Mouse (Mus musculus) intestine, postnatal 0 days (tissue): ENCODE results near the gene U90926. TPM values are rescaled to one million over a fixed set of nuclear protein-coding genes. Genes with fewer than 3 reads are reported as not detected.

ENCODE experiments used
- ATAC-seq: fragments of 200-750 bp; cut with Nextera tagmentation; 2 replicates; pipeline ENCODE4 v1.8.0; 2017; ENCODE audit warnings: mild to moderate bottlenecking, moderate TSS enrichment, moderate library complexity
- H3K27ac ChIP-seq: fragments of 300-500 bp; sonication (generic); 2 replicates; pipeline ENCODE4 v1.5.1; 2014; ENCODE audit warnings: mild to moderate bottlenecking, low read depth, low read length, moderate library complexity
- H3K27me3 ChIP-seq: fragments of 300-500 bp; sonication (generic); replicated peaks from 2 replicates; pipeline ENCODE4 v1.6.1; 2014; ENCODE audit warnings: low read length, mixed read lengths; ENCODE audit not compliant: control insufficient read depth, insufficient read depth
- H3K36me3 ChIP-seq: fragments of 300-500 bp; sonication (generic); 2 replicates; pipeline ENCODE4 v1.6.1; 2014; ENCODE audit warnings: mild to moderate bottlenecking, moderate library complexity; ENCODE audit not compliant: control insufficient read depth, insufficient read depth
- H3K4me1 ChIP-seq: fragments of 300-500 bp; sonication (generic); replicated peaks from 2 replicates; pipeline ENCODE4 v1.6.1; 2014; ENCODE audit warnings: antibody characterized with exemption, low read length, mixed read lengths; ENCODE audit not compliant: control insufficient read depth, insufficient read depth
- H3K4me2 ChIP-seq: fragments of 300-500 bp; sonication (generic); replicated peaks from 2 replicates; pipeline ENCODE4 v1.6.1; 2014; ENCODE audit warnings: low read depth, mild to moderate bottlenecking, moderate library complexity
- H3K4me3 ChIP-seq: fragments of 300-500 bp; sonication (generic); 2 replicates; pipeline ENCODE4 v1.5.1; 2014; ENCODE audit warnings: low read depth, low read length
- H3K9ac ChIP-seq: fragments of 300-500 bp; sonication (generic); 2 replicates; pipeline ENCODE4 v1.6.1; 2014; ENCODE audit warnings: mild to moderate bottlenecking, low read depth, low read length
- H3K9me3 ChIP-seq: fragments of 300-500 bp; sonication (generic); 2 replicates; pipeline ENCODE4 v1.6.1; 2016; ENCODE audit warnings: mixed run types; ENCODE audit not compliant: control insufficient read depth
- CTCF ChIP-seq: sonication (generic); IDR thresholded peaks from 2 replicates; pipeline ENCODE4 v1.5.1; 2016; ENCODE audit warnings: low read depth, mild to moderate bottlenecking, control low read depth, antibody characterized with exemption, moderate library complexity
- WGBS: fragments of 180-500 bp; shearing (Covaris S2); extraction: QIAGEN DNeasy Blood & Tissue Kit; methylation state at CpG from one replicate; pipeline ENCODE4 v1.1.7; 2014; 5-methylcytosine and 5-hydroxymethylcytosine counted together
- polyA plus RNA-seq: library from polyadenylated mRNA; unstranded; fragments of >200 nt; fragmentation: Nextera tagmentation; extraction: Ambion mirVana; gene quantifications from 2 replicates; pipeline ENCODE4 v1.2.1, GENCODE M21; 2015

U90926 gene
- polyA plus RNA-seq, 1 experiment from 2014 or later = not detected

DNA sequence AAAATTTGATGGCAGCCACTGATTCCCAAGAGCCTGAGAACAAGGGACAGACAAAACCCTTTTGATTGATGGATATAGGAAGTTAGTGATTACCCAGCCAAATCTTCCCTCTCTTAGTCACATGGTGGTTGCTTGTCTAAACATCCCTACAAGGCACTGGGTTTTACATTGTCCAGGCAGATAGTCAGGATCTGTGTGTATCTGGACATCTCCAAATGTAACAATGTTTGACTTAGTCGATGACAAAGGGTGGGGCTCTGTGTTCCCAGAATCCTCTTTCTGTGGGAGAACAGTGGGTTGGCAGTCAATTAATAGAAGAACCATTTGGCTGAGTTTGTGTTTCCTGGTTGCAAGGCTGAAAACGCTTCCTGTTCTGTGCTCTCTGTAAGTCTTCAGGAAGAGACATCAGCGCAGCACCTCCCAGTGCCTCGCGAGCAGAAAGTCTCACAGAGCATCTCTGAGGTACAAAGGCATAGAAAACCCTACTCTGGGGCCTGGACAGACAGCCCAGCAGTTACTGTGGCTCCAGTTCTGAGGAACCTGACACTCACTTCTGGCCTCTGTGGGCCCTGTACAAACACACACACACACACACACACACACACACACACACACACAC is 19.8 kb upstream of the U90926 start:
- Histone ChIP-seq H3K9me3 (no peaks in the 10 kb centered on the region), H3K4me3 (no peak overlapping the region), H3K27ac (peak overlapping the region; percentile 30; the same call in 1 of the 2 replicates), H3K4me2 (peak overlapping the region; percentile 35), H3K27me3 (no peaks in the 10 kb centered on the region), H3K9ac (no peak overlapping the region), H3K4me1 (no peaks in the 10 kb centered on the region), H3K36me3 (no peaks in the 10 kb centered on the region)
- ATAC-seq = no peak
- TF ChIP-seq CTCF = no peak
- WGBS = 16% methylated on average over 5 of the region's 5 CpGs

DNA sequence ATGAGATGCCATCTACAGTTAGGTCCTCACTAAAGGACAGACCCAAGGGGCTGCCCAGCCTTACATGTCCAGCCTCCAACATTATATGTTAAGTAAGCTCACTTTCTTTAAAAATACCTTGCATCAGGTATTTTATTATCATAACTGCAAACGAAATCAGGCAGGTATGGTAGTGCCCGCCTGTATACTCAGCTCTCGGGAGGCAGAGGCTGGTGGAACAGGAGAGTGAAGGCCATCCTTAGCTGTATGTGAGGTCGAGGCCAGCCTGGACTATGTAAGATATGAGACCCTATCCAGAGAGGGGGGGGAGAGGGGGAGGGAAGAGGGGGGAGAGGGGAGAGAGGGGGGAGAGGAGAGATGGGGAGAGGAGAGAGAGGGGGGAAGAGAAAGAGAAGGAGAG is 18.2 kb upstream of the U90926 start:
- Histone ChIP-seq H3K36me3 (no peaks in the 10 kb centered on the region), H3K4me1 (no peaks in the 10 kb centered on the region), H3K4me2 (no peak overlapping the region), H3K4me3 (no peak overlapping the region), H3K27ac (no peak overlapping the region), H3K9ac (no peak overlapping the region), H3K27me3 (no peaks in the 10 kb centered on the region), H3K9me3 (no peaks in the 10 kb centered on the region)
- no peak for TF ChIP-seq CTCF
- ATAC-seq = no peak
- 93% methylated on average over 4 of the region's 4 CpGs for WGBS

DNA sequence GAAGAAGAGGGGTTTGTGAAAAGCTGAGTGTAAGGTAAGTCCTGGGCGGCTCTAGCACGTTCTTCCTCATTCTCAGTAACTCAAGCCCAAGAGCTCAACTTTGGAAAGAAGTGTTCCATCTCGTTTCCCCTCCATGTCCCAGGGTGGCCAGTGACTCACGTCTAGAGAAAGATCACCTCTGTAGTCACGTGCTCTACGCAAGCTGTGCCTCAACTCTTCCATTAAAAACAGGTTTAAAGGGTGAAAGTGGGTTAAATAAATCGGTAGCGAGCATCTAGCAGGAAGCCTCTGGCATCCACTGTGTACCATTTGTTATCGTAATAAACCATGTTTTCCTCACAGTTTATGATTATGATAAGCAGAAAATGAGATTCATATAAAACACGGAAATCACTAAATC is 16.6 kb upstream of the U90926 start:
- no peaks in the 10 kb centered on the region for H3K36me3 ChIP-seq
- no peak for TF ChIP-seq CTCF
- 84% methylated on average over 10 of the region's 10 CpGs for WGBS

DNA sequence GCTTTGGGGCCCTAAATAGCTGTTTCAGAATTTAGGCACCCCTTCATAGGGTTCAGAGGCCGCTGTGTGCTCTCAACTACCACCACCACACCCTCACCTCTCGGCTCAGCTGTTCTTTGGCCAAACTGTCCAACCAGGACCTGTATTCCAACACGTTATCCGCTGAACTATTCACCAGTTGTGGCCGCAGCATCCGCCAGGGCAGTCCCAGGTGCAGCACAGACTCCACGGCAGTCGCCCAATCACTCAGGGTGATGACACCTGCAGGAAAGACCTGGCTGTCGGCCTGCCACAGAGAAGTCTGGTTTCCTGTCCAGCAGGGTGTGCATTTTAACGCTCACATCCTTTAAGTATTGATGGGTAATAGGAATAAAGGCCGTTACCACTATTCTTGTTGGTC is 15.1 kb upstream of the U90926 start:
- Histone ChIP-seq H3K4me2 (no peak overlapping the region), H3K27me3 (no peaks in the 10 kb centered on the region), H3K27ac (no peak overlapping the region), H3K9me3 (no peaks in the 10 kb centered on the region), H3K4me3 (no peak overlapping the region), H3K36me3 (no peaks in the 10 kb centered on the region), H3K9ac (no peak overlapping the region), H3K4me1 (no peaks in the 10 kb centered on the region)
- no peak for ATAC-seq
- no peak for TF ChIP-seq CTCF
- 77% methylated on average over 11 of the region's 11 CpGs for WGBS

More for the DNA sequence above, 16.6 kb upstream of the U90926 start:
- H3K27me3 ChIP-seq = no peaks in the 10 kb centered on the region
- ATAC-seq = no peak
- no peaks in the 10 kb centered on the region for H3K9me3 ChIP-seq
- H3K4me1 ChIP-seq = no peaks in the 10 kb centered on the region
- H3K4me3 ChIP-seq = no peak overlapping the region
- H3K9ac ChIP-seq = no peak overlapping the region
- no peak overlapping the region for H3K27ac ChIP-seq
- no peak overlapping the region for H3K4me2 ChIP-seq

DNA sequence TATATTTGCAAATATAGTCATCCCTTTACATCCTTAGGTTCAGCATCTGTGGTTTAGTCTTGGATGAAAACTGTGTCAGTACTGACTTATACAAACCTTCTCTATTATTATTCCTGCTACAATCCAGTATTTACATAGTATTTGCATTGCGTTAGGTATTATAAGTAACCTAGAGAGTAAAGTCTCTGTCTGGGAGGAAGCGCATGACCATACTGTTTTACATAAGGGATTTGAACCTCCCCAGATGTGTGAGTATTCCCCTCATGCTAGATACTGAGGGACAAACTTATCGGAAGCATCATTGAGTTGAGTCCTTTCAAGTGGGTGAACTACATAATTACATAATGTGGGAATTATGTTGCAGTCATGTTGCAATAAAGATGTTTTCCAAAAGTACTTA is 14.3 kb upstream of the U90926 start:
- WGBS = 93% methylated on average over 3 of the region's 3 CpGs
- Histone ChIP-seq H3K4me3 (no peak overlapping the region), H3K4me1 (no peaks in the 10 kb centered on the region), H3K27me3 (no peaks in the 10 kb centered on the region), H3K9ac (no peak overlapping the region), H3K9me3 (no peaks in the 10 kb centered on the region), H3K36me3 (no peaks in the 10 kb centered on the region), H3K27ac (no peak overlapping the region), H3K4me2 (no peak overlapping the region)
- no peak for ATAC-seq
- TF ChIP-seq CTCF = no peak

DNA sequence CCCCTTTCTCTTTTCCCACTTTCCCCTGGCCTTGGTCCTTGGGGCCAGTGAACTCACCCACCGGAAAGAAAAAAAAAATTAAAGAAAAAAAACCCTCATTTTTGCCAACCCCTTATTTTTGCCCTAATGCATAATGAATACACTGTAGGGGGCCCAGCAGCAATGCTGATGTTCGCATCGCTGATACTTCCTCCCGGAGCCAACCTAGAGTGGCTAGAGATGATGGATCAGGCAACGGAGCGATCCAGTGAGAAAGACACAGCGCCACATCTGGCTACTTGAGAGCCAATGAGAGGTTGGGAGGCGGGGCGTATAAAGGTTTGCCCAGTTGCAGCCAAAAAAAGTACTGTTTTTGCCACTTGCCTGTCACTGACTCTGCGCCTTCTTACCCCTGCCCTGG is 13.6 kb upstream of the U90926 start:
- 59% methylated on average over 10 of the region's 10 CpGs for WGBS
- Histone ChIP-seq H3K9ac (no peak overlapping the region), H3K4me2 (no peak overlapping the region), H3K36me3 (no peaks in the 10 kb centered on the region), H3K9me3 (no peaks in the 10 kb centered on the region), H3K4me1 (no peaks in the 10 kb centered on the region), H3K27me3 (no peaks in the 10 kb centered on the region), H3K4me3 (no peak overlapping the region), H3K27ac (no peak overlapping the region)
- TF ChIP-seq CTCF = no peak
- no peak for ATAC-seq

DNA sequence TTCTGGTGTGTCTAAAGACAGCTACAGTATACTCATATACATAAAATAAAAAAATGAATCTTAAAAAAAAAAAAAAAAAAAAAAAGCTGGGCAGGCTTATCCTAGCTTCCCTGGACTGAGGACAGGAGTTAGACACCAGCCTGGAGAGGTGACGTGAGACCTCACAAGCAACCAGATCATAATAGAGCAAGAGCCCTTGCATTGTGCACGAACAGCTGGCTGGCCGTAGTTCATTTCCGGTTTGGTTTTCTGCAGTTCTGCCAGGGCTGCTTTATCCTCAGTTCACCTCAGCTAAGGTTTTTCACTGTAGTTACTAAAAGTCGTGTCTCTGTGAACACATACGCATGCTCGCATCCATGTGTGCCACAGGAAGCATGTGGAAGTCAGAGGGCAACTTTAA is 12.6 kb upstream of the U90926 start:
- H3K27me3 ChIP-seq = no peaks in the 10 kb centered on the region
- TF ChIP-seq CTCF = no peak
- H3K4me2 ChIP-seq = no peak overlapping the region
- H3K4me1 ChIP-seq = no peaks in the 10 kb centered on the region
- no peak overlapping the region for H3K4me3 ChIP-seq
- 76% methylated on average over 7 of the region's 7 CpGs for whole genome bisulfite sequencing
- H3K36me3 ChIP-seq = no peaks in the 10 kb centered on the region
- no peaks in the 10 kb centered on the region for H3K9me3 ChIP-seq
- H3K27ac ChIP-seq = no peak overlapping the region
- no peak overlapping the region for H3K9ac ChIP-seq
- ATAC-seq = no peak
